Mouse (Mus musculus) liver, embryonic 13.5 days (tissue): ENCODE measurements around the gene Hdac4. TPM values are rescaled to one million over a fixed set of nuclear protein-coding genes. Genes with fewer than 3 reads are reported as not detected.

Source experiments
- ATAC-seq: fragments of 200-750 bp; cut with Nextera tagmentation; 2 replicates; pipeline ENCODE4 v1.8.0; 2017; ENCODE audit warnings: low read depth, mild to moderate bottlenecking, moderate number of reproducible peaks, moderate library complexity
- DNase-seq: peaks from one replicate; pipeline ENCODE4 v3.0.0; 2022
- H3K27ac ChIP-seq: fragments of 300-500 bp; sonication (generic); 2 replicates; pipeline ENCODE4 v1.5.1; 2015; ENCODE audit warnings: moderate library complexity, mild to moderate bottlenecking, inconsistent platforms
- H3K27me3 ChIP-seq: fragments of 300-500 bp; sonication (generic); 2 replicates; pipeline ENCODE4 v1.6.1; 2015; ENCODE audit warnings: mild to moderate bottlenecking, inconsistent platforms
- H3K36me3 ChIP-seq: fragments of 300-500 bp; sonication (generic); 2 replicates; pipeline ENCODE4 v1.6.1; 2015; ENCODE audit warnings: mild to moderate bottlenecking, inconsistent platforms
- H3K4me1 ChIP-seq: fragments of 300-500 bp; sonication (generic); replicated peaks from 2 replicates; pipeline ENCODE4 v1.6.1; 2015; ENCODE audit warnings: inconsistent platforms
- H3K4me2 ChIP-seq: fragments of 300-500 bp; sonication (generic); 2 replicates; pipeline ENCODE4 v1.6.1; 2015; ENCODE audit warnings: inconsistent platforms, mild to moderate bottlenecking, moderate library complexity
- H3K4me3 ChIP-seq: fragments of 300-500 bp; sonication (generic); replicated peaks from 2 replicates; pipeline ENCODE4 v1.5.1; 2015; ENCODE audit warnings: mild to moderate bottlenecking, inconsistent platforms
- H3K9ac ChIP-seq: fragments of 300-500 bp; sonication (generic); 2 replicates; pipeline ENCODE4 v1.6.1; 2015; ENCODE audit warnings: mild to moderate bottlenecking, inconsistent platforms
- H3K9me3 ChIP-seq: fragments of 300-500 bp; sonication (generic); replicated peaks from 2 replicates; pipeline ENCODE4 v1.6.1; 2016; ENCODE audit warnings: inconsistent platforms
- WGBS: fragments of 180-500 bp; shearing (Covaris S2); methylation state at CpG from one replicate; pipeline ENCODE4 v1.1.7; 2015; ENCODE audit not compliant: insufficient replicate concordance; 5-methylcytosine and 5-hydroxymethylcytosine counted together
- polyA plus RNA-seq: library from polyadenylated mRNA; unstranded; fragments of >200 nt; fragmentation: Nextera tagmentation; extraction: Ambion mirVana; gene quantifications from 2 replicates; pipeline ENCODE4 v1.2.1, GENCODE M21; 2015

The Hdac4 gene
- polyA plus RNA-seq, 1 experiment from 2014 or later = 3.9 TPM

GRCm38 (mm10) chr1:92096991-92097525, 98.4 kb downstream of the Hdac4 start:
- no peak for DNase-seq
- Histone ChIP-seq H3K9me3 (no peaks in the 10 kb centered on the region), H3K4me1 (peaks cover 14% of the 10 kb centered on the region), H3K9ac (no peak overlapping the region), H3K27me3 (no peaks in the 10 kb centered on the region), H3K27ac (no peak overlapping the region), H3K4me2 (no peak overlapping the region), H3K36me3 (no peaks in the 10 kb centered on the region), H3K4me3 (no peak overlapping the region)
- no peak for ATAC-seq
- 66% methylated on average over 3 of the region's 3 CpGs for WGBS

GRCm38 (mm10) chr1:92092286-92092685, 103.2 kb downstream of the Hdac4 start:
- no peaks in the 10 kb centered on the region for H3K36me3 ChIP-seq
- 72% methylated on average over 4 of the region's 4 CpGs for WGBS
- H3K9ac ChIP-seq = no peak overlapping the region
- H3K27ac ChIP-seq = no peak overlapping the region
- no peak for ATAC-seq
- no peak overlapping the region for H3K4me2 ChIP-seq
- H3K9me3 ChIP-seq = no peaks in the 10 kb centered on the region
- DNase-seq = no peak
- no peaks in the 10 kb centered on the region for H3K27me3 ChIP-seq
- H3K4me3 ChIP-seq = no peak overlapping the region
- H3K4me1 ChIP-seq = peaks cover 14% of the 10 kb centered on the region

GRCm38 (mm10) chr1:92087821-92088220, 107.7 kb downstream of the Hdac4 start:
- Histone ChIP-seq H3K4me2 (no peak overlapping the region), H3K36me3 (no peaks in the 10 kb centered on the region), H3K4me3 (no peak overlapping the region), H3K4me1 (peaks cover 34% of the 10 kb centered on the region), H3K9me3 (no peaks in the 10 kb centered on the region), H3K27ac (no peak overlapping the region), H3K27me3 (no peaks in the 10 kb centered on the region), H3K9ac (no peak overlapping the region)
- no peak for ATAC-seq
- 63% methylated on average over 2 of the region's 2 CpGs for WGBS
- no peak for DNase-seq

- Histone ChIP-seq H3K27ac (no peak overlapping the region), H3K9me3 (no peaks in the 10 kb centered on the region), H3K27me3 (no peaks in the 10 kb centered on the region), H3K4me2 (no peak overlapping the region), H3K9ac (no peak overlapping the region), H3K36me3 (no peaks in the 10 kb centered on the region), H3K4me3 (no peak overlapping the region), H3K4me1 (peaks cover 35% of the 10 kb centered on the region)
- ATAC-seq (no peak), DNase-seq (no peak)
- WGBS = 65% methylated on average over 2 of the region's 2 CpGs
Observed at GRCm38 (mm10) chr1:92087343-92087742, 108.2 kb downstream of the Hdac4 start.

GRCm38 (mm10) chr1:92086841-92087240, 108.7 kb downstream of the Hdac4 start:
- ATAC-seq (no peak), DNase-seq (no peak)
- H3K4me1 ChIP-seq = peaks cover 35% of the 10 kb centered on the region
- H3K9me3 ChIP-seq = no peaks in the 10 kb centered on the region
- H3K4me2 ChIP-seq = no peak overlapping the region
- no peak overlapping the region for H3K9ac ChIP-seq
- WGBS = 68% methylated on average over 4 of the region's 4 CpGs
- H3K4me3 ChIP-seq = no peak overlapping the region
- H3K36me3 ChIP-seq = no peaks in the 10 kb centered on the region
- H3K27me3 ChIP-seq = no peaks in the 10 kb centered on the region
- no peak overlapping the region for H3K27ac ChIP-seq

- DNase-seq (no peak), ATAC-seq (no peak)
- WGBS = 77% methylated on average over 1 of the region's 1 CpGs
- Histone ChIP-seq H3K4me1 (peaks cover 35% of the 10 kb centered on the region), H3K9ac (no peak overlapping the region), H3K4me3 (no peak overlapping the region), H3K27ac (no peak overlapping the region), H3K4me2 (no peak overlapping the region), H3K9me3 (no peaks in the 10 kb centered on the region), H3K36me3 (no peaks in the 10 kb centered on the region), H3K27me3 (no peaks in the 10 kb centered on the region)
Observed at GRCm38 (mm10) chr1:92086277-92086813, 109.2 kb downstream of the Hdac4 start.

GRCm38 (mm10) chr1:92084738-92085137, 110.8 kb downstream of the Hdac4 start:
- H3K4me1 ChIP-seq = peaks cover 46% of the 10 kb centered on the region
- H3K9ac ChIP-seq = no peak overlapping the region
- 73% methylated on average over 2 of the region's 2 CpGs for WGBS
- no peaks in the 10 kb centered on the region for H3K36me3 ChIP-seq
- H3K27me3 ChIP-seq = no peaks in the 10 kb centered on the region
- no peaks in the 10 kb centered on the region for H3K9me3 ChIP-seq
- no peak for DNase-seq
- H3K27ac ChIP-seq = no peak overlapping the region
- H3K4me3 ChIP-seq = no peak overlapping the region
- no peak for ATAC-seq
- H3K4me2 ChIP-seq = no peak overlapping the region

GRCm38 (mm10) chr1:92084004-92084403, 111.5 kb downstream of the Hdac4 start:
- H3K9me3 ChIP-seq = no peaks in the 10 kb centered on the region
- no peak overlapping the region for H3K9ac ChIP-seq
- DNase-seq = no peak
- H3K27ac ChIP-seq = no peak overlapping the region
- no peak overlapping the region for H3K4me2 ChIP-seq
- no peak for ATAC-seq
- peaks cover 50% of the 10 kb centered on the region for H3K4me1 ChIP-seq
- no peaks in the 10 kb centered on the region for H3K36me3 ChIP-seq
- no peaks in the 10 kb centered on the region for H3K27me3 ChIP-seq
- H3K4me3 ChIP-seq = no peak overlapping the region
- WGBS = 39% methylated on average over 3 of the region's 3 CpGs

- Histone ChIP-seq H3K9me3 (no peaks in the 10 kb centered on the region), H3K4me3 (no peak overlapping the region), H3K27ac (no peak overlapping the region), H3K9ac (no peak overlapping the region), H3K4me1 (peaks cover 41% of the 10 kb centered on the region), H3K27me3 (no peaks in the 10 kb centered on the region), H3K4me2 (no peak overlapping the region), H3K36me3 (no peaks in the 10 kb centered on the region)
- ATAC-seq (no peak), DNase-seq (no peak)
- 57% methylated on average over 6 of the region's 6 CpGs for WGBS
Observed at GRCm38 (mm10) chr1:92082837-92083541, 112.5 kb downstream of the Hdac4 start.

GRCm38 (mm10) chr1:92082156-92082836, 113.2 kb downstream of the Hdac4 start:
- no peak for DNase-seq
- peaks cover 36% of the 10 kb centered on the region for H3K4me1 ChIP-seq

GRCm38 (mm10) chr1:92079982-92080537, 115.4 kb downstream of the Hdac4 start:
- Histone ChIP-seq H3K4me3 (no peak overlapping the region), H3K27me3 (no peaks in the 10 kb centered on the region), H3K9ac (no peak overlapping the region), H3K9me3 (no peaks in the 10 kb centered on the region), H3K36me3 (no peaks in the 10 kb centered on the region), H3K27ac (no peak overlapping the region), H3K4me2 (no peak overlapping the region), H3K4me1 (peaks cover 38% of the 10 kb centered on the region)
- ATAC-seq (no peak), DNase-seq (no peak)
- WGBS = 34% methylated on average over 11 of the region's 11 CpGs

More at GRCm38 (mm10) chr1:92082156-92082836, 113.2 kb downstream of the Hdac4 start:
- Histone ChIP-seq H3K27me3 (no peaks in the 10 kb centered on the region), H3K4me3 (no peak overlapping the region), H3K9me3 (no peaks in the 10 kb centered on the region), H3K36me3 (no peaks in the 10 kb centered on the region), H3K27ac (no peak overlapping the region), H3K9ac (no peak overlapping the region), H3K4me2 (no peak overlapping the region)
- ATAC-seq = no peak
- WGBS = 77% methylated on average over 10 of the region's 10 CpGs
